Mouse (Mus musculus): ENCODE data around the gene Prpf31. TPM values are rescaled to one million over a fixed set of nuclear protein-coding genes. Genes with fewer than 3 reads are reported as not detected.

The Prpf31 gene
- total RNA-seq, 2 experiments from 2014 or later, result 24.4 to 26.6 TPM

- intact Hi-C loops (cut with DNase I), result no loop called here
- DNase-seq, result peak; percentile 83 to 85
These were observed 12.4 kb upstream of the Prpf31 start, which contains the start of gene Ndufa3 for GRCm38 (mm10) chr7:3617242-3617995. Gene Ndufa3 (plus strand): TSS chr7:3617373.

DNA sequence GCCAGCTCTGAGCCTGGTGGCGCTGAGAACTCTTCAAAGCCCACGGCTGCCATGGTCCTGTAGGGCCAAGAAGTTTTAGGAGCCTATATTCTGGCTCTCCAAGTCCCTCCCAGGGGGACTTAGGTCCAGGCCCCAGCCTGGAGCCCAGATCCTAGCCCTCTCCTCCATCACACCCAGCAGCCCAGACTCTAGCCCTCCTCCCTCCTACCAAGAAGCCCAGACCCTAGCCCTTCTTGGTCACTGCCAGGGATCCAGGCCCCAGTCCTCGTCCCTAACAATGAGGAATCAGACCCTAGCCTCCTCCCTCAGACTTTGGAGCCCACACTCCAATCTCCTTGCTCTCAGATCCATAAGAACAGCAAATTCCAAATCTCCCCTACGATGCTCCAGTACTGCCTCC, 755 bp upstream of the Prpf31 start:
- intact Hi-C loops (cut with DNase I), result loop anchor here (10.0 kb wide), 1 partner anchor 516 kb away; no protein-coding TSS in a partner anchor
- no peak for DNase-seq

DNA sequence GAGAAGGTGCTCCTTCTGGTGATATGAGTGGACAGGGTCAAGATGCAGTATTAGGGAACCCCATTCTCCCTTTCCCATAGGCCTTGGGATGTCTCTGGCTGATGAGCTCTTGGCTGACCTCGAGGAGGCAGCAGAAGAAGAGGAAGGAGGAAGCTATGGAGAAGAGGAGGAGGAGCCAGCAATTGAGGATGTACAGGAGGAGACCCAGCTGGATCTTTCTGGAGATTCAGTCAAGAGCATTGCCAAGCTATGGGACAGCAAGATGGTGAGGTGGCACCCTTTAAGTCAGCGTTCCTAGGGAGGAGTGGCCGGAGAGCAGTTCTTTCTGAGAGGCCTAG, 662 bp downstream of the Prpf31 start:
- intact Hi-C loops (cut with DNase I), result no loop called here
- DNase-seq, result no peak

DNA sequence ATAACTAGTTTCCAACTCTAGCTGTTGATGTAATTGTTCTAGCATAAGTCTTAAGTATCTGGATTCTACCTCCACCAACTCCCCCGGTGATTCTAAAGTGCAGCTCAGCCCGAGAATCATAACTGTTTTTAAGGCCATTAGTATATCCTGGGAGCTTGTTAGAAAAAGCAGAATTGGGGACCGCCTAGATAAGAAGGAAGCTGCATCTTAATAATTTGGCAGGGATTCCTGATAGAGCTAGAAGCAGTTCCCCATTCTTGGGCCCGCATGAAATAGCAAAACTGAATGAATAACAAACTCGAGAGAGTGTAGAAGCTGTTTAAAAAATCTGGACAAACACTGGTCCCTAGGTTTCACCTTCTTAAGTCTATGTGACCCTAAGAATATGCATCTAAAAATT, 13.6 kb downstream of the Prpf31 start:
- intact Hi-C loops (cut with DNase I), result no loop called here
- DNase-seq, result no peak

DNA sequence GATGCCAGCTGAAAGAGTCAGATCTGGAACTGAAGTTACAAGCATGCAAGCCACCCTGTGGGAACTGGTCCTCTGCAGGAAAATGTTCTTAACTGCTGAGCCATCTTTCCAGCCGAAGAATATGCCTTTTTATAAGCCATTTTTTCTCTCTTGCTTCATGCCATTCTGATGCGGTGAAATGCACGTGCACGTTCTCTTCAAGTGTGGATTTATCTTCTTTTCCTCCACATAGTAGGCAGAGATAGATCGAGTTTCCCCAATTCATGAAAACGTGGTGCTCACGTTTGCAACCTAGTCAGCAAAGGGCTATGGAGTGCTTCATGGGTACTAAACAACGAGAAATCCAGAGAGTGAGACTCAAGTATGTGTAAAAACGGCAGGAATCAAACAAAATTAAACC, 14.1 kb downstream of the Prpf31 start:
- no peak for DNase-seq
- intact Hi-C loops (cut with DNase I), result no loop called here

- DNase-seq, result peak in 1 of 2 experiments; percentile 86
These were observed 14.5 kb downstream of the Prpf31 start for GRCm38 (mm10) chr7:3644348-3644671.

GRCm38 (mm10) chr7:3644672-3645487, 15.1 kb downstream of the Prpf31 start, which contains the start of gene Cnot3:
Gene Cnot3 (plus strand): TSS chr7:3645268.
- peak; percentile 94 to 95 for DNase-seq
- intact Hi-C loops (cut with DNase I), result loop anchor here (5.0 kb wide), 1 partner anchor 47 kb away; the partner anchor contains the start of genes Mboat7 and Tsen34

More at GRCm38 (mm10) chr7:3644348-3644671, 14.5 kb downstream of the Prpf31 start:
- intact Hi-C loops (cut with DNase I), result no loop called here

- intact Hi-C loops (cut with DNase I), result loop anchor here (1.0 to 5.0 kb wide), 2 partner anchors 19 to 47 kb away; partner anchors contain the start of genes Mboat7 and Tsen34
- peak in 1 of 2 experiments; percentile 33 for DNase-seq
These were observed 15.8 kb downstream of the Prpf31 start for GRCm38 (mm10) chr7:3645488-3646025.

DNA sequence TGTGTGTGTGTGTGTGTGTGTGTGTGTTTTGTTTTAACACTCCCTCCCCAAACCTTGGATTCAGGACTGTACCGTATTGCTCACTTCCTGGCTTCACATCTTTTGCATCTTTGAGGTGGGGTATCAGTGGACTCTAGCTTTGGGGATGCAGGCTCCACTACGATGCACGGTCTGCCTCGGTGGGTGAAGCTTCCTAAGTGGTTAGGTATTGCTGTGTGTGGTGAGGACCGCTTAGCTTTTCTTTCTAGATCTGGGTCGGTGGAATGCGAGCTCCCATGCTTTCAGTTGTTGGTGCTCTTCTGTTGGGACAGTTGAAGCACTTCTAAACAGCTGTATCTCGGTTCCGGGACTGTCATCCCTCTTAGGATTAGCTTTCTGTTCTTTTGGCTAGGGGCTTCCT, 16.4 kb downstream of the Prpf31 start:
- intact Hi-C loops (cut with DNase I), result loop anchor here (1.0 to 5.0 kb wide), 2 partner anchors 18 to 46 kb away; partner anchors contain the start of genes Mboat7 and Tsen34
- no peak for DNase-seq

GRCm38 (mm10) chr7:3646641-3647040, 16.9 kb downstream of the Prpf31 start:
- intact Hi-C loops (cut with DNase I), result loop anchor here (1.0 to 5.0 kb wide), 2 partner anchors 18 to 46 kb away; partner anchors contain the start of genes Mboat7 and Tsen34
- no peak for DNase-seq

- no peak for DNase-seq
- intact Hi-C loops (cut with DNase I), result no loop called here
These were observed 27.2 kb downstream of the Prpf31 start for GRCm38 (mm10) chr7:3656966-3657365.

- no peak for DNase-seq
- intact Hi-C loops (cut with DNase I), result no loop called here
These were observed 28.8 kb downstream of the Prpf31 start for GRCm38 (mm10) chr7:3658578-3658977.

- peak in 1 of 2 experiments; percentile 18 for DNase-seq
- intact Hi-C loops (cut with DNase I), result loop anchor here (1.0 kb wide), 1 partner anchor 18 kb away; no protein-coding TSS in a partner anchor
These were observed 34.9 kb downstream of the Prpf31 start for GRCm38 (mm10) chr7:3664524-3665214.

- intact Hi-C loops (cut with DNase I), result loop anchor here (2.0 kb wide), 1 partner anchor 39 kb away; no protein-coding TSS in a partner anchor
- DNase-seq, result peak; percentile 94 to 96
These were observed 35.7 kb downstream of the Prpf31 start, which contains the start of gene Leng1 for GRCm38 (mm10) chr7:3665215-3666114. Gene Leng1 (minus strand): TSS chr7:3665840.

GRCm38 (mm10) chr7:3666921-3667391, 37.2 kb downstream of the Prpf31 start:
- no peak for DNase-seq
- intact Hi-C loops (cut with DNase I), result loop anchor here (2.0 kb wide), 1 partner anchor 38 kb away; no protein-coding TSS in a partner anchor

GRCm38 (mm10) chr7:3674507-3675227, 44.9 kb downstream of the Prpf31 start:
- intact Hi-C loops (cut with DNase I), result loop anchor here (2.0 kb wide), 1 partner anchor 796 kb away; no protein-coding TSS in a partner anchor
- peak; percentile 81 to 89 for DNase-seq

DNA sequence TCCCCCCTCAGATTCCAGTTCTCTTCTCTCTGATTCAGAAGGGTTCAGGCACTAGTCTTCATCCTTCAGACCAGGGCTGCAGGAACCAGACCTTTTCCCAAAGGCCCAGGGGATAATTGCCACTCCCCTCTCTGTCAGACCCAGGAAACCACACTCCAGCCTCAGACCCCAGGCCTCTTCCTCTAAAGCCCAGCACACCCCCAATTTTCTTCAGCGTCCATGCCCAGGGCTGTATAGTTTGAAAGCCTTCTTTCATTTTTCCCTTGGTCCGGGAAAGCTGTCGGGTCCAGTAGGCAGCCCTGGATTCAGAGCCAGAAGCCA, 45.4 kb downstream of the Prpf31 start:
- intact Hi-C loops (cut with DNase I), result loop anchor here (2.0 kb wide), 1 partner anchor 796 kb away; no protein-coding TSS in a partner anchor
- no peak for DNase-seq

- intact Hi-C loops (cut with DNase I), result no loop called here
- DNase-seq, result no peak
These were observed 46.6 kb downstream of the Prpf31 start for GRCm38 (mm10) chr7:3676371-3676770.

Measured in heart, postnatal 36 days (tissue).